Mouse (Mus musculus) forebrain, embryonic 15.5 days (tissue): ENCODE data around the gene Lrrc8b. TPM values are rescaled to one million over a fixed set of nuclear protein-coding genes. Genes with fewer than 3 reads are reported as not detected.

Experiments
- ATAC-seq: fragments of 200-750 bp; cut with Nextera tagmentation; replicated peaks from 2 replicates; pipeline ENCODE4 v1.8.0; 2017; ENCODE audit warnings: mild to moderate bottlenecking, moderate TSS enrichment, moderate library complexity
- H3K27ac ChIP-seq: fragments of 300-500 bp; sonication (generic); replicated peaks from 2 replicates; pipeline ENCODE4 v1.5.1; 2015; ENCODE audit warnings: mild to moderate bottlenecking, inconsistent platforms
- H3K27me3 ChIP-seq: fragments of 300-500 bp; sonication (generic); 2 replicates; pipeline ENCODE4 v1.6.1; 2015; ENCODE audit warnings: inconsistent platforms
- H3K36me3 ChIP-seq: fragments of 300-500 bp; sonication (generic); 2 replicates; pipeline ENCODE4 v1.6.1; 2015; ENCODE audit warnings: mild to moderate bottlenecking, inconsistent platforms
- H3K4me1 ChIP-seq: fragments of 300-500 bp; sonication (generic); 2 replicates; pipeline ENCODE4 v1.6.1; 2015; ENCODE audit warnings: inconsistent platforms
- H3K4me2 ChIP-seq: fragments of 300-500 bp; sonication (generic); replicated peaks from 2 replicates; pipeline ENCODE4 v1.6.1; 2015; ENCODE audit warnings: mild to moderate bottlenecking, inconsistent platforms
- H3K4me3 ChIP-seq: fragments of 300-500 bp; sonication (generic); 2 replicates; pipeline ENCODE4 v1.5.1; 2015; ENCODE audit warnings: mild to moderate bottlenecking, inconsistent platforms
- H3K9ac ChIP-seq: fragments of 300-500 bp; sonication (generic); replicated peaks from 2 replicates; pipeline ENCODE4 v1.6.1; 2015; ENCODE audit warnings: mild to moderate bottlenecking, inconsistent platforms
- H3K9me3 ChIP-seq: fragments of 300-500 bp; sonication (generic); 2 replicates; pipeline ENCODE4 v1.6.1; 2016; ENCODE audit warnings: inconsistent platforms
- WGBS: fragments of 180-500 bp; shearing (Covaris S2); methylation state at CpG from one replicate; pipeline ENCODE4 v1.1.7; 2015; ENCODE audit warnings: mixed read lengths; 5-methylcytosine and 5-hydroxymethylcytosine counted together
- polyA plus RNA-seq: library from polyadenylated mRNA; unstranded; fragments of >200 nt; fragmentation: Nextera tagmentation; extraction: Ambion mirVana; gene quantifications from 2 replicates; pipeline ENCODE4 v1.2.1, GENCODE M21; 2015

The Lrrc8b gene
- polyA plus RNA-seq, 1 experiment from 2014 or later = 16.0 TPM

DNA sequence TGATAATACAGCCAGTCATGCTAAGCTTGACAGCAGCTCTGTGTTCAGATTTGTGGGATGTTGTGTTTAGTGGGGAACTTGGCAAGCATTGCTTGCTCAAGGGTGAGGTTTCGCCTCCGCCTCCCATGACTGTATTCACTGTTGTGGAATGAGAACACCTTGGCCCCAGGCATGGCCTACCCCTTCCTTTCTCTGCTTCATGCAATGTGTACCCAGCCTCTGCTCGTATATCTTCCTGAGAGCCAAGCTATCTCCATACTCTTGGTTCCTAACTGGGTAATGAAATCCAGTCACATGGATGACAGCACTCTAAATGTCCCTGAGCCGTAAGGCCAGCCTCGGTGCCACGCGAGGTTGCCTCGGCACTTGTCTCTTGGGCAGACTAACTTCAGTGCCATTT is 50.0 kb downstream of the Lrrc8b start:
- no peak overlapping the region for H3K4me2 ChIP-seq
- H3K4me1 ChIP-seq = no peaks in the 10 kb centered on the region
- H3K36me3 ChIP-seq = no peaks in the 10 kb centered on the region
- ATAC-seq = no peak
- no peak overlapping the region for H3K9ac ChIP-seq
- no peak overlapping the region for H3K27ac ChIP-seq
- WGBS = 97% methylated on average over 8 of the region's 8 CpGs
- H3K4me3 ChIP-seq = no peak overlapping the region
- H3K9me3 ChIP-seq = no peaks in the 10 kb centered on the region
- H3K27me3 ChIP-seq = no peaks in the 10 kb centered on the region

DNA sequence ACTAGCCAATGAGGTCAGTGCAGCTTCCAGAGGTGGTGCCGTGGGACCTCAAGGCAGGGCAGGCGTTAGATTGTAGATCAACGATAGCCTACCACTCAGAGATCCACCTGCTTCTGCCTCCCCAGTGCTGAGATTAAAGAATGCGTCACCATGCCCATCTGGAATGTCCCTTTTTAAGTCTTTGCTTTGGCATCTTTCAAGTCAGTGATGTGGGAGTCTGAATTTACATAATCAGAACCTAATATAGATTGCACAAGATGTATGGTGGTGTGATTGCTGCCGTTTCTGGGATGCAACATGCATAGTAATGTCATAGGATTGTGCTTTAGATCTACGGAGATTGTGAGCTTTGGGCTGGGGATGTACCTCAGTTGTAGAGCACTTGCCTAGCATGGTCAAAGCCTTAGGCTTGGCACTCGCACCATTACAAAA is 50.9 kb downstream of the Lrrc8b start:
- H3K4me2 ChIP-seq = no peak overlapping the region
- no peaks in the 10 kb centered on the region for H3K27me3 ChIP-seq
- 88% methylated on average over 7 of the region's 7 CpGs for WGBS
- no peaks in the 10 kb centered on the region for H3K4me1 ChIP-seq
- H3K27ac ChIP-seq = no peak overlapping the region
- no peak overlapping the region for H3K9ac ChIP-seq
- H3K36me3 ChIP-seq = no peaks in the 10 kb centered on the region
- H3K4me3 ChIP-seq = no peak overlapping the region
- no peaks in the 10 kb centered on the region for H3K9me3 ChIP-seq
- no peak for ATAC-seq

DNA sequence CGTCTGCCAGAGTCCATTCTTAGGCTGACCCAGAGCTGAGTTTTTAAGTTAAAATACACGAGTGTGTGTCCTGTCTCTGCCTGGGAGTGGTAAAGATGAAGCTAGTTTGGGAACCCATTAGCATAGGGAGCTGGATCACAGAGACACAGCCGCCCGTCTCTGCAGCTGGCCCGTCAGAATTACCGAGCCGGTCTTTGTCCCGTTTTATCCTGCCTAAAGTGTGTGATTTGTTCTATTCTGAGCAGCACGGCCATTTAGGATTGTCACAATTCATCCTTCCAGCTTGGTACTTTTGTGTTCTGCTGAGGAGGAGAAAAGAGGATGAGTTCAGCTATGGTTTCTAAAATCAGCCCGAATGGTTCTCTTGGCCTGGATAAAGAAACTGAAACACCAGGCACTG is 51.7 kb downstream of the Lrrc8b start:
- Histone ChIP-seq H3K9ac (no peak overlapping the region), H3K27me3 (no peaks in the 10 kb centered on the region), H3K4me1 (no peaks in the 10 kb centered on the region), H3K4me3 (no peak overlapping the region), H3K9me3 (no peaks in the 10 kb centered on the region), H3K36me3 (no peaks in the 10 kb centered on the region), H3K27ac (peak overlapping the region; percentile 24; the same call in 1 of the 2 replicates), H3K4me2 (no peak overlapping the region)
- no peak for ATAC-seq
- 68% methylated on average over 10 of the region's 10 CpGs for WGBS

DNA sequence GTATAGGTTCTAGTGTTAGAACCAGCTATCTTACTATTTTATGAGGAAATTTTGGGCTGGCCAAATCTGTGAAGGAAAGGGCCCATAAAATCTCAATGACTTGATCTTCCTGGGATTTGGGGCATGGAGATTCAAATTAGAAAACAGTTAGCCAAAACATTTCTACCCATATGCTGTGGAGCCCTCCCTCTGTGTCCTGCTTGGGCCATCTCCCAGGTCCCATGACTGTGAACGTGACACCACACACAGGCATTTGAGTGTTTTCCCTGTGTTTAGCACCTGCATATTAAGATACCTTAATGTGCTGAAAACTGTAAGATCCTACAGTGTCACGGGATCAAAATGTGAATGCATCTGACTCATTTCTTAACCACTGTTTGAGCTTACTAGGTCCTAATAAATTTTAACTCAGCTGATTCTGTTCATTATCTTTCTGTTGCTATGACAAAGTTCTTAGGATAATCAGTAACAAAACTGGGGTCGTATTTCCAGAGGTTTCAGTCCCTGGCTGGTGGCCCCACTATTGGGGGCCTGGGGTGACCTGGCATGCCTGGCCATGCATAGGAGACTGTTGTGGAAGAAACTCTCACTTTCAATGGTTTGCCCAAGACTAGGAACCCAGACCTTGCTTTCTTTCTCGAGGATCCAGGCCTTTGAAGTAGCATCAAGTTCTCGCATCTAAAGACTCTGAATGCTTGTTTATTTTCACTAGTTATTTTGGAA is 57.6 kb downstream of the Lrrc8b start:
- no peaks in the 10 kb centered on the region for H3K4me1 ChIP-seq
- no peak for ATAC-seq
- no peak overlapping the region for H3K4me2 ChIP-seq
- no peaks in the 10 kb centered on the region for H3K36me3 ChIP-seq
- no peak overlapping the region for H3K4me3 ChIP-seq
- 79% methylated on average over 5 of the region's 5 CpGs for WGBS
- no peak overlapping the region for H3K27ac ChIP-seq
- no peak overlapping the region for H3K9ac ChIP-seq
- H3K9me3 ChIP-seq = no peaks in the 10 kb centered on the region
- H3K27me3 ChIP-seq = no peaks in the 10 kb centered on the region

DNA sequence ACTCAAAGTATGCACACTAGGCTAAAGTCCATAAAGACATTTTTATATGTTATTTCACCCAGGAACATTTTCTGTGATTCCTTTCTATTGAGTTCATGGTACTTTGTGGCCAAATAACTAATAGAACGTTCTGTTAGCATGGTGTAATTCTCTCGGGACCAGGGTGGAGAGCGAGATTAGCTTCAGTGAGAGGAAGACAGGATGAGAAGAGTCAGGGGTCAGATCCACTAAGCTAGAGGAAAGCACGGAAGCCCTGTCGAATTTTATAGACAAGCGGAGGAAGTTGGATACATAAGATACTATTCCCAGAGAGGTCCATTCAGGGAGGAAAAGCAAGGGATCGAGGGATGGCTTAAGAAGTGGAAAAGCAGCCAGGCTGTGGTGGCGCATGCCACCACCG is 62.0 kb downstream of the Lrrc8b start:
- Histone ChIP-seq H3K4me3 (no peak overlapping the region), H3K9ac (no peak overlapping the region), H3K4me1 (no peaks in the 10 kb centered on the region), H3K27me3 (no peaks in the 10 kb centered on the region), H3K4me2 (no peak overlapping the region), H3K36me3 (peaks cover 29% of the 10 kb centered on the region), H3K9me3 (no peaks in the 10 kb centered on the region), H3K27ac (no peak overlapping the region)
- ATAC-seq = no peak
- WGBS = 95% methylated on average over 9 of the region's 9 CpGs

DNA sequence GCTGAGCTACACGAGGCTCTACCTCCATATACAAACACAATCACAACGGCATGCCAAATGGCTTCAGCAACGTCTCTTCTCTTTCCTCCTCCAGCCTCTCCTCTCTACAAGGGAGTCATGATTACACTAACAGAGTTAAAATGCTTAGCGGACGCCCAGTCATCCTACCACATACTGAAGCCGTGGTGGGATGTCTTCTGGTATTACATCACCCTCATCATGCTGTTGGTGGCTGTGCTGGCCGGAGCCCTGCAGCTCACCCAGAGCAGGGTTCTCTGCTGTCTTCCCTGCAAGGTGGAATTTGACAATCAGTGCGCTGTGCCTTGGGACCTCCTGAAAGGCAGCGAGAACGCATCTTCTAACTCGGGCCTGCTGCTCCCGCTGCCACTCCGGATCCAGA is 64.1 kb downstream of the Lrrc8b start:
- Histone ChIP-seq H3K4me2 (no peak overlapping the region), H3K4me1 (peaks cover 7% of the 10 kb centered on the region), H3K9me3 (no peaks in the 10 kb centered on the region), H3K27ac (no peak overlapping the region), H3K9ac (no peak overlapping the region), H3K4me3 (no peak overlapping the region), H3K36me3 (peaks cover 36% of the 10 kb centered on the region), H3K27me3 (no peaks in the 10 kb centered on the region)
- no peak for ATAC-seq
- WGBS = 88% methylated on average over 13 of the region's 13 CpGs

DNA sequence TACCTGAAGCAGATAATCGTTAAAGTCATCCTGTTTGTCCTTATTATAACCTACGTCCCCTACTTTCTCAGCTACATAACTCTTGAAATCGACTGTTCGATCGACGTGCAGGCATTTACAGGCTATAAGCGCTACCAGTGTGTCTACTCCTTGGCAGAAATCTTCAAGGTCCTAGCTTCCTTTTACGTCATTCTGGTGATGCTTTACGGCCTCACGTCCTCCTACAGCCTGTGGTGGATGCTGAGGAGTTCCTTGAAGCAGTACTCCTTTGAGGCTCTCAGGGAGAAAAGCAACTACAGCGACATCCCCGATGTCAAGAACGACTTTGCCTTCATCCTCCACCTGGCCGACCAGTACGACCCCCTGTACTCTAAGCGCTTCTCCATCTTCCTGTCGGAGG is 65.0 kb downstream of the Lrrc8b start:
- Histone ChIP-seq H3K9ac (no peak overlapping the region), H3K4me1 (peaks cover 7% of the 10 kb centered on the region), H3K27me3 (no peaks in the 10 kb centered on the region), H3K9me3 (no peaks in the 10 kb centered on the region), H3K36me3 (peaks cover 36% of the 10 kb centered on the region), H3K27ac (no peak overlapping the region), H3K4me2 (no peak overlapping the region), H3K4me3 (no peak overlapping the region)
- ATAC-seq = no peak
- WGBS = 97% methylated on average over 17 of the region's 17 CpGs

DNA sequence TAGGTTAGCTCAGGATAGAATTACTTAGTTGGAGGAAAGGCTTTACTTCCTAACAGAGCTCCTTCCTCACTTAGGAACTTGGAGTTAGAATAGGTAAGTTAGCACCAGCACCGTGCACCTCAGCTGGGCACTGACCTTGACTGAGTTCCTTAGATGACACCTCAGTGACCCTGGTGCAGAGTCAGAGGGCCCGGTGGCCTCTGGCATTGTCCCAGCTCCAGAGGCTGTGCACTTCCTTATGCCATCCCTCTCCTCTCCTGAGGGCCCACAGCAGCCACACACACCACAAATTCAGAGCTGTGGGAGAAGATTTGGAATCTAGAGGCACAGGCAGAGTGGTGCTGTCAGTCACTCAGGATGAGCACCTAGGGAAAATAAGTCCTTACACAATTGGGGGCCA is 68.1 kb downstream of the Lrrc8b start:
- WGBS = 83% methylated on average over 2 of the region's 2 CpGs

DNA sequence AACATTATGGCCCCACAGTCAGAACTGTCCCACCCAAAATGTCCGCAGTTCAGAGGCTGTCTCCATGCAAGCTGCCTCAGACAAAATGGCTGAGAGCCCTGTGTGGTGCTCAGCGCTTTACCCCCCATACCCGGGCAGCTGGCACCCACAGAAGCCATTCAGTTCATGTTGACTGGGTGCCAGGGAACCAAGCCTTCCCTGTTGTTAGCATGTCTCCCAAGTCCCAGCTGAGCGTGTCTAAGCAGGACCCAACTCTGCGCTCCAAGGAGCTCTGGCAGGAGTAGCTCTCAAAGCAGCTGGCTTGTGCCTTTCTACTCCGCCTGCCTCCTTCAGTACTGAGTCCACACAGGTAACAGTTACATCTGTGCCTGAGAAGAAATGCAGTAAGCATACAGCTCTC is 68.7 kb downstream of the Lrrc8b start:
- H3K27ac ChIP-seq = no peak overlapping the region
- no peaks in the 10 kb centered on the region for H3K9me3 ChIP-seq
- no peak overlapping the region for H3K4me2 ChIP-seq
- peak; percentile 60 for ATAC-seq
- H3K9ac ChIP-seq = no peak overlapping the region
- 67% methylated on average over 6 of the region's 6 CpGs for WGBS
- no peak overlapping the region for H3K4me3 ChIP-seq
- peaks cover 7% of the 10 kb centered on the region for H3K4me1 ChIP-seq
- peaks cover 44% of the 10 kb centered on the region for H3K36me3 ChIP-seq
- H3K27me3 ChIP-seq = no peaks in the 10 kb centered on the region

More for the DNA sequence above, 68.1 kb downstream of the Lrrc8b start:
- H3K9me3 ChIP-seq = no peaks in the 10 kb centered on the region
- no peak; the same call in 1 of the 2 replicates for ATAC-seq
- peaks cover 7% of the 10 kb centered on the region for H3K4me1 ChIP-seq
- peaks cover 44% of the 10 kb centered on the region for H3K36me3 ChIP-seq
- no peak overlapping the region for H3K4me3 ChIP-seq
- no peak overlapping the region for H3K4me2 ChIP-seq
- H3K9ac ChIP-seq = no peak overlapping the region
- no peak overlapping the region for H3K27ac ChIP-seq
- H3K27me3 ChIP-seq = no peaks in the 10 kb centered on the region

DNA sequence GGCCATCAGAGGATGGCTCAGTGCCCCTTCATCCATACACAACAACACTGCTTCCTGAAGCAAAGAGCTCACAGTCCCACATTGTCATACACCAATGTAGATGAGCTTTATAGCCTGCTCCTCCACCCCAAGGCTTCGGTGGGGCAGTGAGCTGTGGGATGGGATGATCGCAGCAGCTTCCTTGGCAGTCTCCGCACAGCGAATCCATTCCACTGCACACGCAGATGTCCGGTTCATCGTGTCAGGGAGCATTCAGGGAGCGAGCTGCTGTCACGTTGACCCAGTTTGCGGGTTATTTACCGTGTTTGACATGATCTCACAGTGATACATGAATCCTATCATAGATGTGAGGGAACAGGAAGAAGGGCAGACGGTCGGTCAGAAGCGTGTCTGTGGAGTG is 69.3 kb downstream of the Lrrc8b start:
- 96% methylated on average over 14 of the region's 14 CpGs for whole genome bisulfite sequencing
- Histone ChIP-seq H3K9ac (no peak overlapping the region), H3K4me1 (peaks cover 7% of the 10 kb centered on the region), H3K36me3 (peaks cover 39% of the 10 kb centered on the region), H3K9me3 (no peaks in the 10 kb centered on the region), H3K4me2 (no peak overlapping the region), H3K27me3 (no peaks in the 10 kb centered on the region), H3K4me3 (no peak overlapping the region), H3K27ac (no peak overlapping the region)
- ATAC-seq = no peak

DNA sequence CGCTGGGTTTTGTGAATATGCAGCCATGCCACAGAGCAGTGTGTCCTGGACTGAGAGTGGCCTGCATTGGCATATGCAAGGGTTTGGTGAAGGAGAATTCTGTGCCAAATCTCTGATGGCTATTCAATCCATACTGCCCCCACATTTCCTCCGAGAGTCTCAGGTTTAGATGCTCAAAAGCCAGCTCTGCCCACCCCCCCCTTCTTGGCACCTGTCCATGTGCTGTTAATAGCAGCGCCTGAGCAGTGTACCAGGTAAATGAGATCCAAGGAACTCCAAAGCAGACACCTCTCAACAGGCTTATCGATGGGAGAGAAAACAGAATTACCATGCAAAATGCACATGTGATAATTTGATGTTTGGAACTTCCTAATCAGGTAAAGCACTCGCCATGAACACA is 74.6 kb downstream of the Lrrc8b start:
- Histone ChIP-seq H3K4me2 (no peak overlapping the region), H3K9ac (no peak overlapping the region), H3K4me1 (peaks cover 34% of the 10 kb centered on the region), H3K27ac (no peak overlapping the region), H3K36me3 (peaks cover 8% of the 10 kb centered on the region; the same call in 1 of the 2 replicates), H3K4me3 (no peak overlapping the region), H3K9me3 (no peaks in the 10 kb centered on the region), H3K27me3 (no peaks in the 10 kb centered on the region)
- no peak for ATAC-seq
- WGBS = 71% methylated on average over 5 of the region's 5 CpGs

DNA sequence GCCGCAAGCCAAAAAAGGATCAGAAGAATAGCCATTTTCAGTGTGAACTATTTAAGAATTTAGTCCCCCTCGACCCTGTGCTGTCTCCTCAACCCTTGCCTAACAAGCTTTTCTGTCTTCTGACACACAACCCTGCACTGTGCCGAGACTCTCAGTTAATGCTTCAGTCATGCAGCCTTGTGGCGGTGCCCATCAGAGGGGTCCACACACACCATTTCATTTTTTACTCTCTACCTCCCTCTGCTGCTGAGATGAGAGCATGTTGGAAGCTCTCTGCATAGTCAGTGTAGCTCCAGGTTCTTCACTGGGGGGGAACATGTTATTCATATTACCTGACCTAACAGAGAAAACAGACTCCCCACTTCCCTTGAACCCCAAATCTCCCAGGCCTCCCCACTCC is 75.8 kb downstream of the Lrrc8b start:
- Histone ChIP-seq H3K27ac (no peak overlapping the region), H3K36me3 (peaks cover 4% of the 10 kb centered on the region; the same call in 1 of the 2 replicates), H3K9me3 (no peaks in the 10 kb centered on the region), H3K9ac (no peak overlapping the region), H3K27me3 (peaks cover 4% of the 10 kb centered on the region; the same call in 1 of the 2 replicates), H3K4me1 (peaks cover 43% of the 10 kb centered on the region), H3K4me3 (no peak overlapping the region), H3K4me2 (no peak overlapping the region)
- WGBS = 47% methylated on average over 4 of the region's 4 CpGs
- peak; percentile 70 for ATAC-seq
